In genomic region chr9:14288500-14288899, GRCm38 (mm10) we compare ENCODE assay signal across 26 mouse cellular contexts.
"Had no signal": no experiment of that assay in that cellular context is flagged by ENCODE, and none has a peak within 500 bp of the region (broad histone marks: within the 10 kb centered on the region; RNA-seq: fewer than 3 reads in every experiment).

No protein-coding gene starts in this region.

- H3K4me3 ChIP-seq: heart, adult 2 months; heart, embryonic 13.5 days; heart, embryonic 15.5 days; kidney, embryonic 15.5 days; limb, embryonic 13.5 days; limb, embryonic 15.5 days; liver, embryonic 12.5 days had no signal

- H3K9ac ChIP-seq: forebrain, postnatal 0 days; heart, embryonic 13.5 days; heart, embryonic 15.5 days; hindbrain, embryonic 14.5 days; kidney, embryonic 15.5 days; limb, embryonic 13.5 days; limb, embryonic 15.5 days; liver, embryonic 12.5 days; liver, embryonic 14.5 days had no signal

- H3K4me2 ChIP-seq: heart, embryonic 11.5 days; heart, embryonic 13.5 days; heart, embryonic 15.5 days; hindbrain, embryonic 14.5 days; kidney, embryonic 15.5 days; limb, embryonic 13.5 days; limb, embryonic 15.5 days; liver, embryonic 12.5 days had no signal

- H3K36me3 ChIP-seq: heart, embryonic 13.5 days; heart, embryonic 15.5 days; kidney, embryonic 15.5 days; limb, embryonic 13.5 days; liver, embryonic 12.5 days had no signal

- ATAC-seq: forebrain, postnatal 0 days; hindbrain, postnatal 0 days; intestine, embryonic 16.5 days; liver, embryonic 12.5 days had no signal

- H3K27me3 ChIP-seq: heart, embryonic 13.5 days; heart, embryonic 15.5 days; kidney, embryonic 15.5 days; limb, embryonic 13.5 days; limb, embryonic 15.5 days; liver, embryonic 12.5 days had no signal

- DNase-seq: forebrain, postnatal 0 days; gastrocnemius, postnatal 14 days; gastrocnemius, postnatal 36 days; heart, adult 11 months; heart, adult 2 months; heart, postnatal 14 days; heart, postnatal 36 days; kidney, adult 11 months; kidney, adult 2 months; kidney, adult 9 months; kidney, postnatal 14 days; kidney, postnatal 36 days; layer of hippocampus, postnatal 36 days; left cerebral cortex, postnatal 4 days had no signal

- H3K27ac ChIP-seq: heart, adult 2 months; heart, embryonic 13.5 days; heart, embryonic 15.5 days; hindbrain, embryonic 14.5 days; hindbrain, postnatal 0 days; kidney, embryonic 15.5 days; kidney, postnatal 0 days; limb, embryonic 13.5 days; limb, embryonic 15.5 days; liver, embryonic 12.5 days; liver, embryonic 14.5 days had no signal

- H3K9me3 ChIP-seq: heart, embryonic 13.5 days; heart, embryonic 15.5 days; kidney, embryonic 15.5 days; limb, embryonic 13.5 days; limb, embryonic 15.5 days; liver, embryonic 12.5 days had no signal
